Mouse (Mus musculus): Measurements from ENCODE around the gene Tsc2. TPM values are rescaled to one million over a fixed set of nuclear protein-coding genes. Genes with fewer than 3 reads are reported as not detected.
"Not testable (repeated sequence)": the region's sequence is repeated elsewhere in the genome, so short reads cannot be mapped to it uniquely, and the experiment has no call there.

The Tsc2 gene
- 100 and 110 TPM in 2 replicates for total RNA-seq (2021)
- long read RNA-seq, experiment 1, partial matches to known transcripts: 15 of 33 reads
- long read RNA-seq, experiment 1, other reads (novel, unspliced or antisense): 18 of 33 reads
- long read RNA-seq, experiment 2, full-length matches to known transcripts: 4 of 42 reads
- long read RNA-seq, experiment 2, partial matches to known transcripts: 27 of 42 reads
- long read RNA-seq, experiment 2, other reads (novel, unspliced or antisense): 11 of 42 reads

- DNase-seq: peak; percentile 91
Observed at GRCm38 (mm10) chr17:24632167-24632812, at the start of gene Tsc2, which contains the start of gene Nthl1. Gene Tsc2, minus strand, starts transcription at chr17:24632630. Gene Nthl1, plus strand, starts transcription at chr17:24632680.

- no peak for DNase-seq
Observed at GRCm38 (mm10) chr17:24677500-24678080, 45.2 kb upstream of the Tsc2 start.

DNA sequence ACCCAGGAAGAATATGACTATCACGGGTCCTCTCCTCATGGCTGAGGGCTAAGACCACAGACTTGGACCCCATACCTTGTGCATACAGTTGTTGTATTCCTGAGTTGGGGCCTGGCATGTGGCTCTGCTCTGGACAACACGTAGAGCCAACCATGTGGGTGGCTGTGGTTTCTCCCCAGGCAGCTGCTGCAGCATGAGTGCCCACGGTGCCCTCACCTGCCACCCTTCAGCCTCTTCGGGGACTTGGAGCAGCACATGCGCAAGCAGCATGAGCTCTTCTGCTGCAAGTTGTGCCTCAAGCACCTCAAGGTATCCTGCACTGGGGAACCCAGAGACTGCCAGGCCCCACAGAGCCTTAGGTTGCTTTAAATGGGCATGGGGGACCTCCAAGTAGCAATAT is 44.4 kb upstream of the Tsc2 start:
- no peak for DNase-seq

DNA sequence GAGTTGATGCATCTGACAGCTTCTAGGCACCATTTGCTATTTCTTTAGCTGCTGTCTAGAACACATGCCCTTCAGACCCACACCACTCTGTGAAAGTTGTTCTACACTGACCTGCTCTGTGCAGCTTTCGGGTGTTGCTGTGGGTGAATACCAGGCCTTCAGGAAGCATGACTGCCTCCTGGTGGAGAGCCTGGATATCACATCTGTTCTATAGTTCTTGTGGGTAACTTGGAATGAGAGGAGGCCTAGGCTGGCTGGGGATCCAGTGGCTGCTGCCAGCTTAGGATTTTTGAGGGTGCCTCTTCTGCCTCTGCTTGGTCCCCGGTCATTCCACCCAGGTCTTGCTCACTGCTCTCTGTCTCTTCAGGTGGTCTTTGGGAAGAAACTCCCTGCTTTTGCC is 43.8 kb upstream of the Tsc2 start:
- peak; percentile 83 for DNase-seq

DNA sequence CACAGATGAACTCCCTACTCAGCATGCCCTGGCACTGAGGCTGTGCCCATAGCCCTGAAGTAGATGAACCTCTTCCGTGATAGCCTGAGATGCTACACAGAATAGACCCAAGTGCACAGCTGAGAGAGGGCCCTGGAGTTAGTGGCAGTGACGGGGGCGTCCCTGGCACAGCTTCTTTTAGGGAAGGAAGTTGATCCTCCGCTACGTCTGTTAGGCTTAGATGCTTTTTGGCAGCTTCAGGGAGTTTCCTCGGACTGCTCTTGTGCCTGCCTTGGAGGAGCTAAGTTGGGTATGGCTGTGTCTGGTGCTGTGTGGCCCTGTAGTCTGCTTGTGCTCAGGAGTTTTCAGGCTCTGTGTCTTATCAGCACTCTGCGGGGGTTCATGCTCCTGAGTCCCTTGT is 41.8 kb upstream of the Tsc2 start:
- no peak for DNase-seq

GRCm38 (mm10) chr17:24672141-24672540 is 39.7 kb upstream of the Tsc2 start:
- peak; percentile 85 for DNase-seq

GRCm38 (mm10) chr17:24671346-24671745 is 38.9 kb upstream of the Tsc2 start:
- no peak for DNase-seq

GRCm38 (mm10) chr17:24670246-24670844 is 37.9 kb upstream of the Tsc2 start:
- DNase-seq: peak; percentile 29

GRCm38 (mm10) chr17:24669545-24670245 is 37.3 kb upstream of the Tsc2 start, which contains the start of gene Zfp598:
Gene Zfp598, plus strand, starts transcription at chr17:24669687.
- DNase-seq: peak; percentile 98

DNA sequence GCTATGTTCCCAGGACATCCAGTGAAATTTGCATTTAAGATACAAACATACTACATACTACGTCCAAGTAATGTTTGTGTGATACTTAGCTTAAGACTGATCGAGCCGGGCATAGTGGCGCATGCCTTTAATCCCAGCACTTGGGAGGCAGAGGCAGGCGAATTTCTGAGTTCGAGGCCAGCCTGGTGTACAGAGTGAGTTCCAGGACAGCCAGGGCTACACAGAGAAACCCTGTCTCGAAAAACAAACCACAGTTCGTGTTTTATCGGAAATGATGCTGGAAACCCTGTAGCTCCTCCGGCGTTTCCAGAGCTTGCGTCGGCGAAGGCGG is 36.7 kb upstream of the Tsc2 start:
- not testable (repeated sequence) for DNase-seq

DNA sequence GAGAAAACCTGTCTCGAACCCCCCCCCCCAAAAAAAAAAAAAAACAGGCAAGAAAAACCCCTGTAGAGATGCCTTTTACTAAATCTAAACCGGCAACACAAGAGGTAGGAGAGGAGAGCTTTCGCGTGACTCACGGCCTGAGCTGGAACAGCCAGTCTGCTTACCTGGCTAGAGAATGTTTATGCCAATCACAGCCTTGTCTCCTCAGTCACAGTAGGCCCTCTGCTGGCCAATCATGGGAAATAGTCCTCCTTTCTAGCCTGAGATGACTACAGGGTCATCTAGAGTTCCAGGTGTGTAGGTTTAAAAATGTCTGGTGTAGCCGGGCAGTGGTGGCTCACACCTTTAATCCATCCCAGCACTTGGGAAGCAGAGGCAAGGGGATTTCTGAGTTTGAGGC is 35.0 kb upstream of the Tsc2 start:
- peak; percentile 70 for DNase-seq

- DNase-seq: not testable (repeated sequence)
Observed at GRCm38 (mm10) chr17:24667011-24667410, 34.6 kb upstream of the Tsc2 start.

GRCm38 (mm10) chr17:24658017-24658758 is 25.8 kb upstream of the Tsc2 start, which contains the start of gene Npw:
Gene Npw, minus strand, starts transcription at chr17:24658457.
- peak; percentile 44 for DNase-seq

GRCm38 (mm10) chr17:24654969-24655368 is 22.5 kb upstream of the Tsc2 start:
- no peak for DNase-seq

DNA sequence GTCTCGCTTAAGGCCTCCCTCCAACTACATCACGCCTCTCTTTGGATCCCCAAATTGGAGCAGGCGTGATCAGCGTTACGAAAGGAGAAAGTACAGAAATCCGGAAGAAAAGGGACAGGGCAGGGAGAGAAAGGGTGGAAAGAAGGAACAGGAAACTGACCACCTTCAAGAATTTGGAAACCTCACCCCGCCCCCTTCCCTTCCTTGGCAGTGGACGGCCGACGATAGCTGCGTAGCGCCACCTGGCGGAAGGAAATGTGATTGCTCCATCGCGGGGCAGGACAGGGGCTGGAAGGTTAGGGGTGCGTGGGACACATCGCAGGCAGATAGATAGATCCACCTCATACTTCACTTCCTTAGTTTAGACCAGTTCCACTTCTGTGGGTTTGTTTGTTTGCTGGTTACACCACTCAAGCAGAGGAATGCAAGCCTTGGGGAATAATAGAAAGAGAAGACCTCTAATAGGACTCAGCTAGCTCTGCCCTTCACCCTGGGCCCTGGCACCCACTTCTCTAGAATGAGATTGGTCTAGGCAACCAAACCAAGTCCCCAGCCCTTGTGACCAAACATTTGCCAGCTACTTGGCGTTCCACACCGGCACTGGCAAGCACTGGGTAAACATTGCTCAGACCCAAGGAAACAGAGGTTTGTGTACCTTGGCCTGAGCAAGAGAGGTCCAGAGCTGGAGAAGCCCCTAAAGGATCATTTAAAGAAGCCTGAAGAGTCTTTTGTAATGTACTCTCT is 21.7 kb upstream of the Tsc2 start:
- peak; percentile 88 for DNase-seq

GRCm38 (mm10) chr17:24651835-24652234 is 19.4 kb upstream of the Tsc2 start:
- no peak for DNase-seq

DNA sequence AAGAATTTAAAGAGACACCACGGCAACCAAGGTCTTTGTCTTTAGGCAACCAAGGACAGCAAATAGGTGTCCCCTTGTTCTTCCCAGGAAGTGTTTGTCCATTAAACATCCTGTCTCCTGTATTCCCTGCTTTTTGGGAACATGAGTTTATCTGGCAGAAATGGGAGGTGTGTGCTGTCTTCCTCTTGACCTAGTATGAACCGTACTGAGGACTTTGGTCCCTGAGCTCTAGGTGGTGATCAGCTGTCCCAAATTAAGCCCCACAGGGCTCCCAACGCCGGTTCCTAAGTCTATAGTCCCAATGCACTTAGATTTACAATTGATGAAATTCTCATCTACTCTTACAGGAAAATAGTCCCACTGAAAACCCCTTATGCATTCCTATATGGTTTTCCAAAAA is 18.3 kb upstream of the Tsc2 start:
- no peak for DNase-seq

DNA sequence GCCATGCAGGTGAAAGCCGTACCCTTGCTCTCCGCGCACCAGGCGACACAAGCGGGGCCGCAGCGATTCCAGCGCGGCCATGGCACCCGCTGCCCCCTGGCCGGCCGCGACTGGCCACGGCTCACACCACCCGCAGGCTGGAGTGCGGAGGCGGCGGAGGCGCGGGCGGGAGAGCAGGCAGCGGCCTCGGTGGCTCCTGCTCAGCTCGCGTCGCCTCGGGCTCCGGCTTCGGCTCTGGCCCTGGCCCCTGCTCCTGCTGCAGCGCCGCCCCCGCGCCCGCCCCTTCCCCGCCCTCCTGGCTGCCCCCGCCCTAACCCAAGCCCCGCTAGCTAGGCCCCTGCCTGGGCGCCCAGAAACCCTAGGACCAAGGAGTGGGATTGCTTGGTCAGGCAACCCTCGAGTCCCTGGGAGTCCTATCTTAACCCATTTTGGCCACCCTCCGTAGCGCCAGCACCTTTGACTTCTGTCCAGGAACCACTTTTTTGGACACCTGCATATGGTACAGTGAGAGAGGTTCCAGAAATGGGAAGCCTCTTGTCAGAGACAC is 17.7 kb upstream of the Tsc2 start, which contains the start of gene Slc9a3r2:
Gene Slc9a3r2 (minus strand): TSS at position 258 of the 547 bp plus-strand sequence.
- peak; percentile 73 for DNase-seq

DNA sequence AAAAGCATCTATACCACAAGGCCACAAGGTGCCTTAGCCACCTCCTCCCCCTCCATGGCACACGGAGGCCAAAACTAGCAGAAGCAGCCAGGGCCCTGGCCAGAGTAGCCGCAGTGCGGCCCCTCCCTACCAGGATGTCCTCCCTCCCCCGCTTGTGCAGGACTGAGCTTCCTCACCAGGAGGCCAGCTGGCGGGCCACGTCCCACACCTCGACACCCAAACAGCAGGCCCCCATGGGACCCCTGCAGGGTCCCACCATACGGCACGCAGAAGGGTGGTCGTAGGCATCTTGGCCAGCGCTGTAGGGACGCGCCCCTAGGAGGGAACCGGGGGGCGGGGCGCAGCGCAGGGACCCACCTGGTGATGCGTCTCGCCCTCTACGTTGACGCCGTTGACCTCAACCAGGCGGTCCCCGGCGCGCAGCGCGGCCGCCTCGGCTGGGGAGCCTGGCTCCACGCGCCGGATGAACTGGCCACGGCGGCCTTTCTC is 17.2 kb upstream of the Tsc2 start:
- peak; percentile 79 for DNase-seq

DNA sequence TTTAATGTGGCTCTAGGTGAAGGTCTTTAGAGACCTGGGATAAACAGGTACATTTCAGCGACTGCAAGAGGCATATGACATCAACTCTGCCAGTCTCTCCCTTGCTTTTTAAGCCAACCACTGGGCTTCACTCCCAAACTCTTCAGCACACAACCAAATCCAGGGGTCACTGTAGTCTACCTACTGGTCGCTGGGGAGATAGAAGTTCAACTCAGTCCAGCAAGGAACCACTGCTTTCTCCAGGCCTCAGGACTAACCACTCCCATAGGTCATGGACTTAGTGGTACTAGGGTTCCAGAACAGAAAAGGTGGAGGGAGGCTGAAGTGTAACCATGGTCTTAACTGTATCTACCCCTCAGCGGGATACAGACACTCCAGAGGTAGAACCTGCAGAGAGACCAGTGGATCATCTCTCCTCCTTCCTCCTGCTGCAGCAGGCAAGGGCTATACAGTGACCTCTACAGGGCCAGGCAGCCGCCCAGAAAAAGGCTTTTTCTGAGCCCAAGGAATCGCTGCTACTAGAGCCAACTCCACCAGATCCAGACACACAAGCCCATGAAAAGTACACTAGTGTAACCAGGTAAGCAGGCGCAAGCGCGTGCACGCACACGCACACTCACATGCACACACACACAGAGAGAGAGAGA is 16.4 kb upstream of the Tsc2 start:
- DNase-seq: no peak

Measured in adrenal gland, postnatal 14 days (tissue).